Mouse (Mus musculus): ENCODE data around the gene Gm13762. TPM values are rescaled to one million over a fixed set of nuclear protein-coding genes. Genes with fewer than 3 reads are reported as not detected.

Gene Gm13762
- not detected in 2 replicates for polyA plus RNA-seq (2012; rRNA removed)

GRCm38 (mm10) chr2:88980181-88980580 is at the start of gene Gm13762:
Gm13762 (minus strand) TSS chr2:88980281.

GRCm38 (mm10) chr2:89018240-89018639 is 38.2 kb upstream of the Gm13762 start, which contains the start of gene Olfr1216:
Olfr1216 (minus strand) TSS chr2:89018340.

GRCm38 (mm10) chr2:89006873-89007272 is 26.8 kb upstream of the Gm13762 start, which contains the start of gene Olfr1215:
Olfr1215 (minus strand) TSS chr2:89006973.

GRCm38 (mm10) chr2:88992553-88992952 is 12.5 kb upstream of the Gm13762 start, which contains the start of gene Olfr1214:
Olfr1214 (minus strand) TSS chr2:88992653.

GRCm38 (mm10) chr2:88953669-88954068 is 26.4 kb downstream of the Gm13762 start, which contains the start of gene Olfr1212:
Olfr1212 (plus strand) TSS chr2:88953969.

GRCm38 (mm10) chr2:88938011-88938410 is 42.1 kb downstream of the Gm13762 start, which contains the start of gene Olfr1211:
Olfr1211 (minus strand) TSS chr2:88938111.

Other genes with a start within 250 kb of the Gm13762 start
- not detected in 2 replicates for gene Olfr1197, start 247.9 kb downstream of the Gm13762 start, polyA plus RNA-seq (2012; rRNA removed)
- not detected in 2 replicates for gene Olfr1198, start 228.9 kb downstream of the Gm13762 start, polyA plus RNA-seq (2012; rRNA removed)
- not detected in 2 replicates for gene Olfr1199, start 219.8 kb downstream of the Gm13762 start, polyA plus RNA-seq (2012; rRNA removed)
- not detected in 2 replicates for gene Olfr1200, start 209.8 kb downstream of the Gm13762 start, polyA plus RNA-seq (2012; rRNA removed)
- gene Olfr1201, start 187.2 kb downstream of the Gm13762 start, polyA plus RNA-seq (2012; rRNA removed) = not detected in 2 replicates
- gene Olfr1202, start 165.8 kb downstream of the Gm13762 start, polyA plus RNA-seq (2012; rRNA removed) = not detected in 2 replicates
- not detected in 2 replicates for gene Olfr1205, start 150.5 kb downstream of the Gm13762 start, polyA plus RNA-seq (2012; rRNA removed)
- gene Olfr1204, start 131.0 kb downstream of the Gm13762 start, polyA plus RNA-seq (2012; rRNA removed) = not detected in 2 replicates
- not detected in 2 replicates for gene Olfr1206, start 117.0 kb downstream of the Gm13762 start, polyA plus RNA-seq (2012; rRNA removed)
- gene Olfr1208, start 78.0 kb downstream of the Gm13762 start, polyA plus RNA-seq (2012; rRNA removed) = not detected in 2 replicates
- not detected in 2 replicates for gene Olfr1209, start 65.1 kb downstream of the Gm13762 start, polyA plus RNA-seq (2012; rRNA removed)
- gene Olfr1211, start 42.2 kb downstream of the Gm13762 start, polyA plus RNA-seq (2012; rRNA removed) = not detected in 2 replicates
- gene Olfr1212, start 26.3 kb downstream of the Gm13762 start, polyA plus RNA-seq (2012; rRNA removed) = not detected in 2 replicates
- gene Olfr1214, start 12.4 kb upstream of the Gm13762 start, polyA plus RNA-seq (2012; rRNA removed) = not detected in 2 replicates
- not detected in 2 replicates for gene Olfr1215, start 26.7 kb upstream of the Gm13762 start, polyA plus RNA-seq (2012; rRNA removed)
- gene Olfr1216, start 38.1 kb upstream of the Gm13762 start, polyA plus RNA-seq (2012; rRNA removed) = not detected in 2 replicates
- not detected in 2 replicates for gene Olfr1217, start 51.8 kb upstream of the Gm13762 start, polyA plus RNA-seq (2012; rRNA removed)
- not detected in 2 replicates for gene Olfr1218, start 80.9 kb upstream of the Gm13762 start, polyA plus RNA-seq (2012; rRNA removed)
- gene Olfr1219, start 103.2 kb upstream of the Gm13762 start, polyA plus RNA-seq (2012; rRNA removed) = not detected in 2 replicates
- gene Olfr1220, start 126.6 kb upstream of the Gm13762 start, polyA plus RNA-seq (2012; rRNA removed) = not detected in 2 replicates
- gene Olfr1221, start 137.0 kb upstream of the Gm13762 start, polyA plus RNA-seq (2012; rRNA removed) = not detected in 2 replicates
- not detected in 2 replicates for gene Olfr1222, start 152.8 kb upstream of the Gm13762 start, polyA plus RNA-seq (2012; rRNA removed)
- gene Olfr1223, start 171.3 kb upstream of the Gm13762 start, polyA plus RNA-seq (2012; rRNA removed) = not detected in 2 replicates
- gene Olfr1224-ps1, start 183.8 kb upstream of the Gm13762 start, polyA plus RNA-seq (2012; rRNA removed) = not detected in 2 replicates
- gene Olfr1225, start 194.4 kb upstream of the Gm13762 start, polyA plus RNA-seq (2012; rRNA removed) = not detected in 2 replicates
- gene Olfr1226, start 219.8 kb upstream of the Gm13762 start, polyA plus RNA-seq (2012; rRNA removed) = not detected in 2 replicates